Mouse (Mus musculus) C2C12 (cell line): ENCODE data around the gene C9.

Source experiments
- CEBPB ChIP-seq: IDR thresholded peaks from one replicate; pipeline ENCODE4 v1.6.1; 2011; ENCODE audit warnings: low read depth, mild to moderate bottlenecking, control low read depth, moderate library complexity
- CTCF ChIP-seq: IDR thresholded peaks from one replicate; pipeline ENCODE4 v1.5.1; 2011; ENCODE audit not compliant: control insufficient read depth, insufficient read depth, insufficient read length
- FOSL1 ChIP-seq: IDR thresholded peaks from one replicate; pipeline ENCODE4 v1.8.0; 2011; ENCODE audit warnings: mild to moderate bottlenecking, low read length; ENCODE audit not compliant: poor library complexity, insufficient read depth, severe bottlenecking
- MAX ChIP-seq: IDR thresholded peaks from one replicate; pipeline ENCODE4 v1.6.1; 2011; ENCODE audit warnings: mild to moderate bottlenecking, control low read depth
- MYOD1 ChIP-seq: IDR thresholded peaks from one replicate; pipeline ENCODE4 v1.6.1; 2011; ENCODE audit warnings: low read depth; ENCODE audit not compliant: control insufficient read depth, insufficient read length
- MYOG ChIP-seq: IDR thresholded peaks from one replicate; pipeline ENCODE4 v1.6.1; 2011; ENCODE audit not compliant: control insufficient read depth, insufficient read length; ENCODE audit errors: extremely low read depth
- USF1 ChIP-seq: IDR thresholded peaks from one replicate; pipeline ENCODE4 v1.6.1; 2011; ENCODE audit warnings: low read depth, mild to moderate bottlenecking, control low read depth, moderate library complexity

DNA sequence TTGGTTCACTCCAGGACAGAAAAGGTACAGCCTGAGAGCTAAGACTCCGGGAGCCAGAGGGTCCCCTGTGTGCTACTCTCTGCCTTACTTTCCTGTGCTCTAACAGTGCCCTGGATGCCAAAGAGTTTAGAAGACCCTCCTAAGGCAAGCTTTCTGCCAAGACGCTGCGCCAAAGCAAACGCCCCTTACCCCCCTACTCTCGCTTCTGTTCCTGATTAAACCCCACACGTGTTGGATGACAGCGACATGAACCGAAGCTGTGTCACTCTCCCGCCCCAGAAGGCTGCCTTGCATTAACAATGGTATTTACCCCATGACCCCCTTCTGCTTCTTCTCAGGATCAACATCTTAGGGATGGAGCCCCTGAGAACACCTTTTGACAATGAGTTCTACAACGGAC is 21.9 kb downstream of the C9 start:
- TF ChIP-seq MYOG, result no peak
- no peak for TF ChIP-seq CTCF
- TF ChIP-seq USF1, result no peak
- no peak for TF ChIP-seq MAX
- no peak for TF ChIP-seq MYOD1
- TF ChIP-seq CEBPB, result no peak
- no peak for TF ChIP-seq FOSL1
